Mouse (Mus musculus) neural tube, embryonic 15.5 days (tissue): ENCODE data around the gene Prr14l. TPM values are rescaled to one million over a fixed set of nuclear protein-coding genes. Genes with fewer than 3 reads are reported as not detected.
"Not testable (repeated sequence)": the region's sequence is repeated elsewhere in the genome, so short reads cannot be mapped to it uniquely, and the experiment has no call there.

Experiments used
- ATAC-seq: fragments of 200-750 bp; cut with Nextera tagmentation; 2 replicates; pipeline ENCODE4 v1.8.0; 2017; ENCODE audit warnings: mild to moderate bottlenecking, moderate TSS enrichment, moderate library complexity; ENCODE audit not compliant: low FRiP score
- H3K27ac ChIP-seq: fragments of 300-500 bp; sonication (generic); replicated peaks from 2 replicates; pipeline ENCODE4 v1.5.1; 2015; ENCODE audit warnings: mild to moderate bottlenecking, inconsistent platforms
- H3K27me3 ChIP-seq: fragments of 300-500 bp; sonication (generic); replicated peaks from 2 replicates; pipeline ENCODE4 v1.6.1; 2015; ENCODE audit warnings: inconsistent platforms
- H3K36me3 ChIP-seq: fragments of 300-500 bp; sonication (generic); 2 replicates; pipeline ENCODE4 v1.6.1; 2015; ENCODE audit warnings: inconsistent platforms
- H3K4me1 ChIP-seq: fragments of 300-500 bp; sonication (generic); 2 replicates; pipeline ENCODE4 v1.6.1; 2015; ENCODE audit warnings: inconsistent platforms
- H3K4me2 ChIP-seq: fragments of 300-500 bp; sonication (generic); 2 replicates; pipeline ENCODE4 v1.6.1; 2015; ENCODE audit warnings: inconsistent platforms, mild to moderate bottlenecking, moderate library complexity
- H3K4me3 ChIP-seq: fragments of 300-500 bp; sonication (generic); replicated peaks from 2 replicates; pipeline ENCODE4 v1.5.1; 2015; ENCODE audit warnings: mild to moderate bottlenecking, inconsistent platforms
- H3K9ac ChIP-seq: fragments of 300-500 bp; sonication (generic); replicated peaks from 2 replicates; pipeline ENCODE4 v1.6.1; 2015; ENCODE audit warnings: mild to moderate bottlenecking, inconsistent platforms
- H3K9me3 ChIP-seq: fragments of 300-500 bp; sonication (generic); replicated peaks from 2 replicates; pipeline ENCODE4 v1.6.1; 2016; ENCODE audit warnings: inconsistent platforms
- WGBS: fragments of 180-500 bp; shearing (Covaris S2); methylation state at CpG from one replicate; pipeline ENCODE4 v1.1.7; 2015; ENCODE audit warnings: mixed read lengths; 5-methylcytosine and 5-hydroxymethylcytosine counted together
- polyA plus RNA-seq: library from polyadenylated mRNA; unstranded; fragments of >200 nt; fragmentation: Nextera tagmentation; extraction: Ambion mirVana; gene quantifications from 2 replicates; pipeline ENCODE4 v1.2.1, GENCODE M21; 2015

Gene Prr14l
- 9.6 and 10.2 TPM in 2 replicates for polyA plus RNA-seq

DNA sequence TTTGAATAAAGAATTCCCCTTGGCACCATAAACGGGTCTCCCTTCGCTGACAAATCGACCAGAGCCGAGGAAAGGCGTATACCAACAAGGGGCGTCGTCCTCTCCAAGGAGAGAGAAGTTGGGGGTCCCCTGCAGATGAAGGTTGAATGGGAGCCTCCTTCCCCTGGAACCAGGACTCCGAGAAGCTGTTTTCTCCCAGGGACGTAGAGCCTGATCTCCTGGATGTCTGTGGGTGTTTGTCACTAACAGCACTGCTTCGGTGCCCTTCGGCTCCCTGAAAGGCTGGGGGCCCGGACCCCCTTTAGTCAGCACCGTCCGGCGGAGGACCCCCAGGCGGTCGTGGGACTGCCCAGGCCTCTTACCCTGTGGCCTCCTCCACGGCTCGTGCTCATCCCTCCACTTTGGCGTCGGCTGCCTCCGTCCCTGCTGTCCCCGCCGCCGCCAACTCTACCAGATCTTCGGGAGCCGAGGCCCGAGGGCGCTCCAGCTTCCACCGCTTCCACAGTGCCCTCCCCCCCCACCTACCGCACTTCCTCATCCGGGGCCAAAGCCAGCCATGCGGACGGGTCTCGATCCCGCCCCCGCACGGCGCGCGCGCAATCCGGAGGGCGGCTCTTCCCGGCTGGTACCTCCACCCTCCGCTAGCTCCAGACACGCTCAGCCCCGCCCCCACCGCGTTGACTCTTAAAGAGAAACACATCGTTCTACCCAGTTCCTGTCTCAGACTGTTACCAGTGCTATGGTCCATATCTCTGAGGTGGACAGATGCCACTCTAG is at the start of gene Prr14l:
Gene Prr14l, minus strand, starts transcription at position 526 of the 777 bp plus-strand sequence.
- peak within 1 kb of the TSS; percentile 95 for H3K4me3 ChIP-seq
- H3K36me3 ChIP-seq: peaks cover 3% of the 10 kb centered on the region
- H3K9ac ChIP-seq: peak within 1 kb of the TSS; percentile 97
- H3K4me2 ChIP-seq: peak within 1 kb of the TSS; percentile 76
- under 1% methylated on average over 51 of the region's 51 CpGs for WGBS
- H3K9me3 ChIP-seq: no peaks in the 10 kb centered on the region
- H3K27ac ChIP-seq: peak within 1 kb of the TSS; percentile 85
- no peaks in the 10 kb centered on the region for H3K27me3 ChIP-seq
- peaks cover 33% of the 10 kb centered on the region for H3K4me1 ChIP-seq
- ATAC-seq: peak; percentile 96

DNA sequence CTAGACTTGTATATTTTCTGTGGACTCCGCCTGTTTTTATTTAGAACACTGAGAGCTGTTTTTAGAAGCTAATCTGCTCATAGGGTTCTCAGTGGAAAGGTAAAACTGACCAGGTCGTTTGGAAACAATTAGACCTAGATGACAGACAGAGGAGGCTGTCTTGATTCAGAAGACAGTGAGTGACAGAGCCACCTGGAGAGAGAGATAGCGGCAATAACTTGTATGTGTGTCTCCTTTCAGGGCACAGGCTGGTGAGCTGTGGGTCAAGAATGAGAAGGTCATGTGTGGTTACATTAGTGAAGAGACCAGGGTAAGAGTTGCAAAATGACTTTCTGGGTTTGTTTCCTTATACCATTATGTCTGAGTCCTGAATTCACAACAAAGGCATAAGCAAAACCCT is 32.7 kb upstream of the Prr14l start:
- H3K9ac ChIP-seq: no peak overlapping the region
- ATAC-seq: no peak
- H3K9me3 ChIP-seq: no peaks in the 10 kb centered on the region
- H3K27ac ChIP-seq: no peak overlapping the region
- no peaks in the 10 kb centered on the region for H3K4me1 ChIP-seq
- WGBS: 76% methylated on average over 3 of the region's 3 CpGs
- H3K4me3 ChIP-seq: no peak overlapping the region
- H3K4me2 ChIP-seq: no peak overlapping the region
- no peaks in the 10 kb centered on the region for H3K27me3 ChIP-seq
- H3K36me3 ChIP-seq: peaks cover 56% of the 10 kb centered on the region

GRCm38 (mm10) chr5:32872346-32872745 is 18.3 kb upstream of the Prr14l start:
- no peak overlapping the region for H3K4me2 ChIP-seq
- no peaks in the 10 kb centered on the region for H3K9me3 ChIP-seq
- no peak overlapping the region for H3K4me3 ChIP-seq
- H3K27me3 ChIP-seq: no peaks in the 10 kb centered on the region
- ATAC-seq: no peak
- peaks cover 61% of the 10 kb centered on the region for H3K36me3 ChIP-seq
- no peaks in the 10 kb centered on the region for H3K4me1 ChIP-seq
- H3K27ac ChIP-seq: no peak overlapping the region
- WGBS: 95% methylated on average over 5 of the region's 5 CpGs
- no peak overlapping the region for H3K9ac ChIP-seq

DNA sequence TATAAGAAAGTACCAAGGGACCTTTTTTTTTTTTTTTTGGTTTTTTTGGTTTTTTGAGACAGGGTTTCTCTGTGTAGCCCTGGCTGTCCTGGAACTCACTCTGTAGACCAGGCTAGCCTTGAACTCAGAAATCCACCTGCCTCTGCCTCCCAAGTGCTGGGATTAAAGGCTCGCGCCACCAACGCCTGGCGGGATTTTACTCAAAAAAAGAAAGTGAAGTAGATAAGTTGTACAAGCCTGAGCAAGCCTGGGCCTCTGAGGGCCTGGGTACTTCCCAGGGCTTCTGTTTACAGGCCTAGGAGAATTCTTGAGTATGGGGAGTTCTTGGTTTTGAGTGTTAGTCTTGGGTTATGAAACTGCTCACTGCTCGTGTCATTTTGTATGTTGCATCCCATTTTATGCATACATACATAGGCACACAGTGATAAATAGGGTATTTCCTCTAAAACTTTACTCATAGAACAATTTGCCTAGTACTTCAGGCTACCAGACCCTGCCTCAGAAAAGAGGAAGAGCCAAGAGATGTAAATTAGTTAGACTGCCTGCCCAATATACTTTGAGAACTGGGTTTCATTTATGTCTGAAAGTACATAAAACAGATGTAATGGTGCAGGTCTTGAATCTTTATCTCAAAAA is 15.5 kb upstream of the Prr14l start:
- peaks cover 47% of the 10 kb centered on the region for H3K36me3 ChIP-seq
- H3K27ac ChIP-seq: no peak overlapping the region
- H3K4me3 ChIP-seq: no peak overlapping the region
- no peak overlapping the region for H3K4me2 ChIP-seq
- H3K4me1 ChIP-seq: peaks cover 2% of the 10 kb centered on the region
- H3K9ac ChIP-seq: no peak overlapping the region
- ATAC-seq: no peak
- no peaks in the 10 kb centered on the region for H3K9me3 ChIP-seq
- H3K27me3 ChIP-seq: no peaks in the 10 kb centered on the region
- WGBS: 97% methylated on average over 5 of the region's 5 CpGs

- WGBS: under 1% methylated on average over 61 of the region's 64 CpGs
- H3K4me1 ChIP-seq: peaks cover 11% of the 10 kb centered on the region
Observed at GRCm38 (mm10) chr5:32863253-32864228, 9.5 kb upstream of the Prr14l start, which contains the start of gene Depdc5. TSS of gene Depdc5 (plus strand) at chr5:32863701.

GRCm38 (mm10) chr5:32862469-32863132 is 8.5 kb upstream of the Prr14l start:
- 58% methylated on average over 6 of the region's 6 CpGs for WGBS
- H3K9me3 ChIP-seq: no peaks in the 10 kb centered on the region
- H3K36me3 ChIP-seq: peaks cover 2% of the 10 kb centered on the region
- no peak overlapping the region for H3K9ac ChIP-seq
- H3K27ac ChIP-seq: no peak overlapping the region
- 0 out of 2 replicates have a peak overlapping the region, but pooled peaks have one; percentile 67 for H3K4me3 ChIP-seq
- H3K4me2 ChIP-seq: peak overlapping the region; percentile 74
- no peaks in the 10 kb centered on the region for H3K27me3 ChIP-seq
- no peak for ATAC-seq
- H3K4me1 ChIP-seq: peaks cover 11% of the 10 kb centered on the region

More at GRCm38 (mm10) chr5:32863253-32864228, 9.5 kb upstream of the Prr14l start, which contains the start of gene Depdc5:
- peak within 1 kb of the TSS; percentile 67 for H3K4me3 ChIP-seq
- peak within 1 kb of the TSS; percentile 73 for H3K9ac ChIP-seq
- H3K27me3 ChIP-seq: no peaks in the 10 kb centered on the region
- peak within 1 kb of the TSS; percentile 74 for H3K4me2 ChIP-seq
- peak within 1 kb of the TSS; percentile 73 for H3K27ac ChIP-seq
- peak; percentile 98 for ATAC-seq
- no peaks in the 10 kb centered on the region for H3K9me3 ChIP-seq
- peaks cover 11% of the 10 kb centered on the region for H3K36me3 ChIP-seq

- no peak overlapping the region for H3K4me2 ChIP-seq
- no peak for ATAC-seq
- 86% methylated on average over 1 of the region's 1 CpGs for WGBS
- H3K36me3 ChIP-seq: no peaks in the 10 kb centered on the region
- no peaks in the 10 kb centered on the region for H3K27me3 ChIP-seq
- no peaks in the 10 kb centered on the region for H3K9me3 ChIP-seq
- H3K27ac ChIP-seq: no peak overlapping the region
- no peak overlapping the region for H3K4me3 ChIP-seq
- H3K4me1 ChIP-seq: peaks cover 11% of the 10 kb centered on the region
- no peak overlapping the region for H3K9ac ChIP-seq
Observed at GRCm38 (mm10) chr5:32861082-32861481, 7.0 kb upstream of the Prr14l start.

- Histone ChIP-seq H3K9me3 (no peaks in the 10 kb centered on the region), H3K9ac (peak overlapping the region; percentile 53), H3K4me1 (peaks cover 11% of the 10 kb centered on the region), H3K4me3 (peak overlapping the region; percentile 47), H3K27ac (peak overlapping the region; percentile 78), H3K4me2 (peak overlapping the region; percentile 57), H3K27me3 (no peaks in the 10 kb centered on the region), H3K36me3 (no peaks in the 10 kb centered on the region)
- WGBS: 2% methylated on average over 6 of the region's 6 CpGs
- ATAC-seq: no peak; the same call in 1 of the 2 replicates
Observed at GRCm38 (mm10) chr5:32857781-32858220, 3.7 kb upstream of the Prr14l start.

- H3K9ac ChIP-seq, H3K4me3 ChIP-seq, H3K9me3 ChIP-seq, ATAC-seq, H3K36me3 ChIP-seq, H3K27me3 ChIP-seq, H3K4me2 ChIP-seq, H3K27ac ChIP-seq: not testable (repeated sequence)
- WGBS: 98% methylated on average over 3 of the region's 3 CpGs
- peaks cover 33% of the 10 kb centered on the region for H3K4me1 ChIP-seq
Observed at GRCm38 (mm10) chr5:32855274-32855673, 1.2 kb upstream of the Prr14l start.

GRCm38 (mm10) chr5:32854818-32855217 is 762 bp upstream of the Prr14l start:
- Histone ChIP-seq H3K36me3 (peaks cover 3% of the 10 kb centered on the region), H3K27ac (peak overlapping the region; percentile 19), H3K4me2 (no peak overlapping the region), H3K4me3 (no peak overlapping the region), H3K9me3 (no peaks in the 10 kb centered on the region), H3K27me3 (no peaks in the 10 kb centered on the region), H3K9ac (no peak overlapping the region), H3K4me1 (peaks cover 33% of the 10 kb centered on the region)
- ATAC-seq: no peak
- 92% methylated on average over 4 of the region's 4 CpGs for WGBS
